Mouse (Mus musculus) embryonic fibroblast, embryonic 13.5 days (primary cell): Measurements from ENCODE around the gene Hnf1a. TPM values are rescaled to one million over a fixed set of nuclear protein-coding genes. Genes with fewer than 3 reads are reported as not detected.

Source experiments
- H3K27ac ChIP-seq: 2 replicates; pipeline ENCODE4 v1.5.1; 2012; ENCODE audit warnings: low read length, control low read depth, inconsistent platforms; ENCODE audit not compliant: insufficient read depth
- H3K4me1 ChIP-seq: 2 replicates; pipeline ENCODE4 v1.6.1; 2011; ENCODE audit warnings: low read length; ENCODE audit not compliant: control insufficient read depth, insufficient read depth
- H3K4me3 ChIP-seq: 2 replicates; pipeline ENCODE4 v1.5.1; 2011; ENCODE audit warnings: mild to moderate bottlenecking, control low read depth, low read length; ENCODE audit not compliant: insufficient read depth
- CTCF ChIP-seq: IDR thresholded peaks from 2 replicates; pipeline ENCODE4 v1.5.1; 2011; ENCODE audit warnings: mild to moderate bottlenecking, control low read depth, low read length, moderate library complexity, borderline replicate concordance; ENCODE audit not compliant: insufficient read depth
- POLR2A ChIP-seq: IDR thresholded peaks from 2 replicates; pipeline ENCODE4 v1.6.1; 2011; ENCODE audit warnings: low read depth, mild to moderate bottlenecking, control low read depth, low read length, moderate library complexity
- polyA plus RNA-seq: library from polyadenylated mRNA; stranded (reverse); fragments of >200 nt; gene quantifications from 2 replicates; pipeline ENCODE4 v1.2.4, GENCODE M21; 2011; ENCODE audit warnings: low read depth; ENCODE audit not compliant: missing spikeins, insufficient read length

The Hnf1a gene
- not detected in 2 replicates for polyA plus RNA-seq

DNA sequence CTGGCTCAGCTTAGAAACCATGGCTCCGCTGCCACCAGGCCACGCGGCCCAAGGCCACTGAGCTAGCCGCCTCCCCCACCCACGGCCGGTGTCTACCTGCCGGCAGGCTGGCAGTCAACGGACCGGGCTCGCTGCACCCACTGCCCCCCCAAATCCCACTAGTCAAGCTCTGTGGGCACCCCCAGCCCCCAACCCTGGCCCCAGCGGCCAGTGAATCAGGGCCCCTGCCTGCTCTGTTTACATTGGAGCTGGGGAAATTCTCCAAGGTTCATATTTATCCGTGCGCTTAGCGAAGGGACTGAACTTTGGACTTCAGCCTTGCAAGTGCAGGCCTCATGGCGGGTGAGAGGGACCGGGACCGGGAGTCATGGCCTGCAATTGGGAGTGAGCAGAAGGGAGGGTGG, at the start of gene Hnf1a:
Gene Hnf1a, minus strand, starts transcription at position 271 of the 404 bp plus-strand sequence.
- Histone ChIP-seq H3K27ac (no peak within 1 kb of the TSS), H3K4me1 (no peaks in the 10 kb centered on the region), H3K4me3 (no peak within 1 kb of the TSS)
- no peak for TF ChIP-seq POLR2A
- no peak for TF ChIP-seq CTCF

DNA sequence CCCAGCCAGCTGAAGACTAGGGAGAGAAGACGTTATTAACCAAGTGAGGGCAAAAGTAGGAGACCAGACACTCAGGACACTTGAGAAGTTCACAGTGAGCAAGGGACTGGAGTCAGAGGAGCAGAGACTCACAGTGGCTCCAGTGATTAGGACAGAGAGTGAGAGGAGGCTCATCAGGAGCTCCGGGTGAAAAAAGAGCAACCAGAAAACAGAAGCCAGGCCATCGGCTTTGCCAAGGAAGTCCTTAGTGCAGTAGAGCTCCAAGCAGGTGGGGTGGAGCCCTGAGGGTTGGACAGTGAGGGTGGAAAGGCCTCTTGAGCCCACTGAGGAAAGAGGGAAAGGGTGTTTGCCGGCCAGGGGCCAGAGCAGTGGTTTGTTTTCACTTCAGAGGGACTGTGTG, 47.9 kb upstream of the Hnf1a start:
- Histone ChIP-seq H3K4me1 (peaks cover 5% of the 10 kb centered on the region; the same call in 1 of the 2 replicates), H3K4me3 (no peak overlapping the region), H3K27ac (peak overlapping the region; percentile 24; the same call in 1 of the 2 replicates)
- TF ChIP-seq CTCF (no peak), POLR2A (no peak)

DNA sequence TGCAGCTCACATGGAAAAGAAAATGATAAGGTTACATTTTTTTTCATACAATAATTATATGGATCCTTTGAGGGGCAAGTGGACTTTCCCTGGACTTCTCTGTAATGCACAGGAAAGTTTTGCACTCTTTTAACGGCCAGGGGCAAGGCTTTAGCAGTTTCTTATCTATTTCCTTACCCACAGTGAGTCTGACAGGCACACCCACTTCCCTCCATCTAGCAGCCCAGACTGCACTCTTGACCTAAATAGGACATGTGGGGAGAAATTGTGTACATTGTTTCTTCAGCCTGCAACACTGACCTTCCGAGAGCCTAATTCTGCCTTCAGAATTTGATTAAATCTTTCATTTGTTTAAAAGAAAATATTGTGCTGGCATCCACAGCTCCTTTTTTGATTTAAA, 47.4 kb upstream of the Hnf1a start:
- no peak for TF ChIP-seq CTCF
- no peak for TF ChIP-seq POLR2A
- Histone ChIP-seq H3K4me3 (no peak overlapping the region), H3K27ac (no peak overlapping the region), H3K4me1 (peaks cover 8% of the 10 kb centered on the region)

DNA sequence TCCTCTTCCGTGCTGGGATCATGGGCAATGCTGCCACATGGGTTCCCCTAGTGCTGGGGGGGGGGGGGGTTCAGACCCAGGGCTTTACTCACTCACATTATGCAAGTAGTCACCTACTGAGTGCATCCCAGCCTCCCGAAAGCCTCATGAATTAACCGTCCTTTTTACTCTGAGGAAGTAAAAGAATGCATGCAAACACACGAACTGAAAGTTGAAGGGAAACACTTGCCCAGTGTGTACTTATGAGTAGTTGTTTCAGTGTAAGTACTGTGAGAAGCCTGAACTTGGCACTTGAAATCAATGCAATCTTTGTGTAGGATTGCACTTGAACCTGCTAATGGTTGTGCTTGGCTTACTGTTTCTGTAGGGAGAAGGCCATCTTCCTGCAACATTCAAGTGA, 44.2 kb upstream of the Hnf1a start:
- TF ChIP-seq POLR2A (no peak), CTCF (no peak)

DNA sequence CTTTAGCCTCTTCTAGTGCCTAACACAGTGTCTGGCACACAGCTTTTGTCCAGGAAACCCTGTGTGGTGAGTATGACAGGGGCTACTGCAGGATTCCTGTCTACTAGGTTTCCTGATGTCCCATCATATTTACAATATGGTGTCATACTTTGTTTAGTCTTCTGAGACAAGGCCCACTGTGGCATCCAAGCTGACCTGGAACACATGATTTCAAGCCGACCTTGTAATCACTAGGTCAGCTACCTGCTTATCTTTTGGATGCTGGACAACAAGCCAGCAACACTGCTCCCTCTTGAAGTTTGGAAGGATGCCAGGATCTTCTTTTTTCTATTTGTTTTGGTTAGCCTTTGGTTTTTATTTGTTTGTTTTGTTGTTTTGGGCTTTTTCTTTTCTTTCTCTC, 43.7 kb upstream of the Hnf1a start:
- TF ChIP-seq POLR2A (no peak), CTCF (no peak)
- no peak overlapping the region for H3K27ac ChIP-seq
- H3K4me3 ChIP-seq, result no peak overlapping the region
- peaks cover 12% of the 10 kb centered on the region for H3K4me1 ChIP-seq

More for the DNA sequence above, 44.2 kb upstream of the Hnf1a start:
- Histone ChIP-seq H3K27ac (no peak overlapping the region), H3K4me1 (peaks cover 12% of the 10 kb centered on the region), H3K4me3 (no peak overlapping the region)

DNA sequence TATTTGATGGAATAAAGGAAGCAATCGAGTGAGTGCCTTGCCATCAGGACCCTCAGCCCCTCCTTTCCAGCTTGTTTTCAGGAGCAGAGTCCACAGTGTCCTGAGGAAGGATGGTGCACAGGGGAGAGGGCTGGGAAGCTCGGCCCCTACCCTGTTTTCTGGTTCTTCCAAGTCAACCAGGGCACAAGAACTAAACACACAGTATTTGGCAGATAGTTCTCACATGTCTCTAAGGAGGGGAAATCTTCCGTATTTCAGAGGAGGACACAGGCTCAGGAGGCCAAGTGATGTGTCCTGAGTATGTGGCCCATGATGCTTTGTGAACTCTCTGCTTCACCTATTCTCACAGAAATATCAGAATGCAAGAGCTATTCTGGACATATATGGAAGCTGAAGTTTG, 42.5 kb upstream of the Hnf1a start:
- Histone ChIP-seq H3K4me1 (peaks cover 12% of the 10 kb centered on the region), H3K4me3 (no peak overlapping the region), H3K27ac (no peak overlapping the region)
- no peak for TF ChIP-seq CTCF
- TF ChIP-seq POLR2A, result no peak

DNA sequence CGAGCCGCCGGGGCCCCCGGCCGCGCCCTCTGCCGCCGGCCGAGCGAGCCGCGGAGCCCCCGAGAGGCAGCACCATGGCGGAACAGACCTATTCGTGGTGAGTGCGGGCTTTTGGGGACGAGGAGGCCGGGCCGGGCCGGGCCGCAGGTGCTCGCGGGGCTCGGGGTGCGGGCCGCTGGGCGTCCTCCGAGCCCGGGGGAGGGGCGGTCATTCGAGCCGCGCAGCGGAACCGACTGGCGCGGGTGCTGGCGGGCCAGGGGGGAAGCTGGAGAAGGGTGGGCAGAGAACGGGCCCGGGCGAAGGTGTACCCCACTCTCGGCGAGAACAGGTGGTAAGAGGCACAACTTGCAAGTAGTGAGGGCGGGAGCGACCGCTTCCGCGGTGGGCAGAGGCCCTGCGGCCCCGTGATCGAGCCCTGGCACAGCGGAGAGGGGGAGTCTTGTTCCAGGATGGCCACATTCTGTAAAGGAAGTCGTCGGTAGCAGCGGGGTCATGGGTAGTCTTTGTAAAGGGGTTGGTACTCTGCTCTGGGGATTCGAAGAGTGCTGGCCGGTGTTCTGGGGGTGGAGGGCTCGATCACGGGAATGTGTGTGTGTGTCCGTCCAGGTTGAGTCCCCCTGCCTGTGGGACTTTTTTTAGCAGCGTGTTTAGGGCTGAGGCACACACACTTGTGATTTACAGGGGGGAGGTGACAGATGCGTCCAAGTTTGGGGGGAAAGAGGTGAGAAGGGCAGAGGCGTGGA, 40.8 kb upstream of the Hnf1a start:
- Histone ChIP-seq H3K4me3 (peak overlapping the region; percentile 66), H3K27ac (no peak overlapping the region), H3K4me1 (peaks cover 12% of the 10 kb centered on the region)
- TF ChIP-seq CTCF, result no peak
- TF ChIP-seq POLR2A, result no peak

DNA sequence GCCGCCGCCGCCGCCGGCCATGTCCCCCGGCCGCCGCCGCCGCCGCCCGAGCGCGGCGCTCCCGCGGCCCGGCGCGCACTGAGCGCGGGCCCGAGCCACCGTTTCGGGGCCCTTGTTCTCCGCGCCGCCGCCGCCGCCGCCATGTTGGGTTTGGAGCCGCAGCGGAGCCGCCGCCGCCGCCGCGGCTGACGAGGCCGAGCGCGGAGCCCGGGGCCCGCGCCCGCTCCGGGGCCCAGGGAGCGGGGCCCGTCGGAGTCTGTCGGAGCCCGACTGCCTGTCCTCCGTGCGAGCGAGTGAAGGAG, 40.3 kb upstream of the Hnf1a start:
- H3K4me3 ChIP-seq, result peak overlapping the region; percentile 66
- no peak overlapping the region for H3K27ac ChIP-seq
- peaks cover 12% of the 10 kb centered on the region for H3K4me1 ChIP-seq
- TF ChIP-seq POLR2A (no peak), CTCF (no peak)

DNA sequence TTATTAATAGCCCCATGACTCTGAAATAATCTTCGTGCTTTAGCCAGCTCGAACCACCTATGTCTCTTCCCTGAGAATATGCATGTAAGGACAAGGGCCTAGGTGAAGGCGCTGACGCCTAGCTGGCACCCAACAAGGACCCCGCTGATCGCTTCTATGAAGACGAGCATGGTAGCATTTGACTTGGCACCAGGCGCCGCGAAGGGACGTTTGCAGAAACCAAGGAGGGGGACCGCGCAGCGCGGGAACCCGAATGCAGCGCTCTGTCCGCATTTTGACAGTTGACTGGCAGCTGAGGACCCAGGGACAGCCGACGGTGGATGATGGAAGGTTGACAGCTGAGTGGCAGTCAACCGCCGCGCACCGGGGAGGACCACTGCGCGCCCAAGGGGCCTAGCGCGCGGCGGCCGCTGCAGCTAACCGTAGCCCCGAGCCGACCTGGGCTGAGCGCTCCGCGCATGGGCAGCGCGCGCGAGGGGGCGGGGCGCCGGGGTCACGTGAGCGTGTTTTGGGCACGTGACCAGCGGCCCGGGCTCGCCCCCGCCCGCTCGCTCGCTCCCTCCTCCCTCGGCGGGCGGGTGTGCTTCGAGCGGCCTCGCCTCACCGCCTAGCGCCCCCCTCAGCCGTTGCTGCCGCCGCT, 39.8 kb upstream of the Hnf1a start, which contains the start of gene Sppl3:
Gene Sppl3, plus strand, starts transcription at position 561 of the 640 bp plus-strand sequence.
- H3K27ac ChIP-seq, result no peak within 1 kb of the TSS
- peak within 1 kb of the TSS; percentile 66 for H3K4me3 ChIP-seq
- H3K4me1 ChIP-seq, result peaks cover 12% of the 10 kb centered on the region
- TF ChIP-seq POLR2A (peak; percentile 95), CTCF (no peak)

DNA sequence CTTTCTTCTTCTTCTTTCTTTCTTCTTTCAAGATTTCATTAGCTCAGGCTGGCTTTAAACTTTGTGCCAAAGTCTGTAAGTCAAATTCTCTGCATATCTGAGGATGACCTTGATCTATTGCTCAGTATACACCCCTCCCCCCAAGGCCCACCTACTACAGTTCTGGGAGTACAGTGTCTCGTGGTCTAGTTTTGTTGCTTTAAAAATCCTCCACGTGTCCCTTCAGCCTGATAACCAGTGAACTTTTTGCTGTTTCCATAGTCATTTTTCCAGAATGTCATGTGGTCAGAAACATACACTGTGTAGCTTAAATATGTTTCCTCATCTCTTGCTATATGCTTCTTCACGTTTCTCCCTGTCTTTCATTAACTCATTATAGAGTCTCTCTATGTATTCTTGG, 39.1 kb upstream of the Hnf1a start:
- no peak overlapping the region for H3K4me3 ChIP-seq
- H3K27ac ChIP-seq, result no peak overlapping the region
- H3K4me1 ChIP-seq, result peaks cover 12% of the 10 kb centered on the region
- TF ChIP-seq CTCF (no peak), POLR2A (no peak)

DNA sequence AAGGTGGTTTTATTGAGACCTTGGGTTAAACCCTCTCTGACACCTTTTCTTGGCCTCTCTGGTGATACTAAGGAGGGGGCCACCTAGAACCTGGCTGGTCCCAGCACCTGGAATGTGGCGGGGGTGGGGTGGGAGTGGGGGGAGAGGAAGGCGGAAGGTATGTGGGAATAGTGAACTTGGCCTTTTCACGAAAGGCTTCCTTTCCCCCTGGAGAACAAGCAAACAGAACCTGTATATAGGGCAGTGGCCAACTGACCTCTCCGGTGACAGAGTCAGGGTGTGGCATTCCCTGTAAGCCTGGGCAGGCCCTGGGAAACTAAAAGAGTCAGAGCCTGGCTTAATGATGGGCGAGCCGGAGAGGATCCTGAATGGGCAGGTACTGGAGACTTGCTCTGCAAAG, 38.2 kb upstream of the Hnf1a start:
- Histone ChIP-seq H3K4me3 (no peak overlapping the region), H3K4me1 (peaks cover 8% of the 10 kb centered on the region; the same call in 1 of the 2 replicates), H3K27ac (no peak overlapping the region)
- TF ChIP-seq POLR2A (no peak), CTCF (no peak)
